Mouse (Mus musculus): ENCODE results near the gene As3mt.
A peak's percentile ranks its signal among the peaks of the same experiment; 100 is the strongest.

As3mt gene

DNA sequence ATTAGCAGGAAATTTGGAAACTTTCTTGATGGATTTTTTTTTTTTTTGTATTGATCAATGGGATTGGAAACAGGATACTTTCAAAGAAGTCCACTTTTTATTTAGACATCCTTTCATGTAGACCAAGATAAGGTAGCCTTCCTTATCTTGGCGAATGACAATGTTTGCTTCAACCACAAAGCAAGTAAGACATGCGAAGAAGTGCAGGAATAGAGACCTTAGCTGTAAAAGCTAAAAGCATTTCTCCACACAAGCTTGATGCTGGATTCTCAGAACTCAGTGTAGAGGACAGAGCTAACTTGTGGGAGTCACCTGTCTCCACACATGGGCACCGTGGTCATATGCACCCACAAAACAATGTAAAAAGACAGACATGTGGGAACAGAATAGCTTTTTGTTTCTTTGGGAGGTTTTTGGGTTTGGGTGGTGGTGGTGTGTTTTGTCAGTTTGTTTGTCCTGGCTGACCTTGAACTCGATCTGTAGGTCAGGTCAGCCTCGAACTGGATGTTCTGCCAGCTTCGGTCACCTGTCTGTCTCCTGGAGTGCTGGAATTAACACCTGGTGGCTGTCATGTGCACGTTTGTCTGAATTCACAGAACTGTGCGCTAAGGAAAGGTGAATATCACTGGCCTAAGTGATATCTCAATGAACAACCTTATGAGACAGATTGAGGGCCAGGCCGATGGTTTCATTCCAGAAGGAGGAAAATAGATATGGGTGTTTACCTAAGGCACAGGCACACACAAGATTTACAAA lies 540 bp upstream of the As3mt start:
- no peak for TF ChIP-seq POU5F1 (IDR thresholded peaks at IDR 0.05; ENCODE audit: borderline replicate concordance, low read length)
- TF ChIP-seq CTCF (conservative IDR thresholded peaks at IDR 0.05; ENCODE audit: low read length), result no peak
- TF ChIP-seq NANOG (IDR thresholded peaks at IDR 0.05; ENCODE audit: borderline replicate concordance, low read length), result no peak
- Histone ChIP-seq H3K9me3 (ENCODE audit: low read length) (no peaks in the 10 kb centered on the region), H3K27me3 (ENCODE audit: insufficient read depth, low read length) (peaks cover 9% of the 10 kb centered on the region), H3K36me3 (ENCODE audit: insufficient read depth, low read length) (peaks cover 12% of the 10 kb centered on the region; the same call in 1 of the 2 replicates), H3K4me3 (replicated peaks; ENCODE audit: low read length) (peak overlapping the region; percentile 76), H3K4me1 (replicated peaks; ENCODE audit: low read depth, low read length) (peaks cover 24% of the 10 kb centered on the region)

DNA sequence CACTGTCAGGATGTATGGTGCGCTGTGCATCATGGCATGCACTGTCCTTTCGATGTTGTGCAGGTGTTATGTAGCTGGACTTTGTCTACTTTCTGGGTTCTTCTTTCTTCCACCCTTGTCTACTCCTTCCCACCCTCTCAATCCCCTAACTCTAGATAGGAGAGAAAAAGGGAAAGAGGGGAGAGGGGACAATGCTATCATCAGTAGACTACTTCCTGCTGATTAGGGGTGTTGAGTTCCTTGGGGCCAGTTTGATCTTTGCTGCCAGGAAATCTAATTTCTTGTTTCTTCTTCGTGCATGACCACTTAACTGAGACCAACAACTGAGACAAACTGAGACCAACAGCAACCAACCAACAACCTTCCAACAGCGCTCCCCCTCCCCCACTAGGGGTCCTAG lies 3.4 kb downstream of the As3mt start:
- Histone ChIP-seq H3K27me3 (ENCODE audit: insufficient read depth, low read length) (no peaks in the 10 kb centered on the region), H3K36me3 (ENCODE audit: insufficient read depth, low read length) (peaks cover 12% of the 10 kb centered on the region; the same call in 1 of the 2 replicates), H3K4me3 (replicated peaks; ENCODE audit: low read length) (no peak overlapping the region), H3K9me3 (ENCODE audit: low read length) (no peaks in the 10 kb centered on the region), H3K4me1 (replicated peaks; ENCODE audit: low read depth, low read length) (peaks cover 30% of the 10 kb centered on the region)
- TF ChIP-seq CTCF (conservative IDR thresholded peaks at IDR 0.05; ENCODE audit: low read length) (no peak), NANOG (IDR thresholded peaks at IDR 0.05; ENCODE audit: borderline replicate concordance, low read length) (no peak), POU5F1 (IDR thresholded peaks at IDR 0.05; ENCODE audit: borderline replicate concordance, low read length) (no peak)

DNA sequence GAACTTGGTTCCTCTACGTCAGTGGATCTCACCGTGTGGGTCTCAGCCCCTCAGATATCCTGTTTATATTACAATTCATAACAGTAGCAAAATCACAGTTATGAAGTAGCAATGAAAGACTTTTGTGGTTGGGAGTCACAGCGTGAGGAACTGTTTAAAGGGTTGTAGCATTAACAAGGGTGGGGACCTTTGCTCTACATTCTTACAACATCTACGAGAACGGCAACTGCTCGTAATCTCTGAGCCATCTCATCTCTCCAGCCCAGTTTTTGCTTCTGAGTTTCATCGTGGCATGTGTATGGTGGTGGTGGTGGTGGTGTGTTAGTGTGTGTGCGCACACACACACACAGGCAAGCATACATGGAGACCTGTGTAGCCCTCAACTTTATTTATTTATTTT lies 7.0 kb downstream of the As3mt start:
- H3K9me3 ChIP-seq (ENCODE audit: low read length), result peaks cover 5% of the 10 kb centered on the region
- TF ChIP-seq POU5F1 (IDR thresholded peaks at IDR 0.05; ENCODE audit: borderline replicate concordance, low read length) (no peak), NANOG (IDR thresholded peaks at IDR 0.05; ENCODE audit: borderline replicate concordance, low read length) (no peak)
- no peak overlapping the region for H3K4me3 ChIP-seq (replicated peaks; ENCODE audit: low read length)
- peaks cover 9% of the 10 kb centered on the region for H3K4me1 ChIP-seq (replicated peaks; ENCODE audit: low read depth, low read length)
- H3K27me3 ChIP-seq (ENCODE audit: insufficient read depth, low read length), result no peaks in the 10 kb centered on the region
- peaks cover 19% of the 10 kb centered on the region for H3K36me3 ChIP-seq (ENCODE audit: insufficient read depth, low read length)

DNA sequence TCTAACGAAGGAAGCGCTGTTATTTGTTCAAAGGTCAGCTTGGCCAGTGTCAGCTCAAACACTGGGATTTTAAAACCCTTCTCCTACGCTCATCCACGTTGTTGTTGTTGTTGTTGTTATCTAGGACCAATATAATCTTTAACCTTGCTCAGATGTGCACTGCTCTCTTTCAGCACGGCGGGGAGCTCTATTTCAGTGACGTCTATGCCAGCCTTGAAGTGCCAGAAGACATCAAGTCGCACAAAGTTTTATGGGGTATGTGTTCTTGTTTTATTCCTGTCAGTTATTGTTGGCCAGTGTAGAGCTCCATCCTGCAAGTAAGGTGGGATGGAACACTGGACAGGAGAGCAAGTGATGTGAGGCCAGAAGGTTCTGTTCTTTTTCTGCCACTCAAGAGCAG lies 7.8 kb downstream of the As3mt start:
- peaks cover 9% of the 10 kb centered on the region for H3K4me1 ChIP-seq (replicated peaks; ENCODE audit: low read depth, low read length)
- TF ChIP-seq POU5F1 (IDR thresholded peaks at IDR 0.05; ENCODE audit: borderline replicate concordance, low read length) (no peak), NANOG (IDR thresholded peaks at IDR 0.05; ENCODE audit: borderline replicate concordance, low read length) (no peak), CTCF (conservative IDR thresholded peaks at IDR 0.05; ENCODE audit: low read length) (no peak)
- no peaks in the 10 kb centered on the region for H3K27me3 ChIP-seq (ENCODE audit: insufficient read depth, low read length)
- H3K9me3 ChIP-seq (ENCODE audit: low read length), result peaks cover 5% of the 10 kb centered on the region
- peaks cover 20% of the 10 kb centered on the region for H3K36me3 ChIP-seq (ENCODE audit: insufficient read depth, low read length)
- H3K4me3 ChIP-seq (replicated peaks; ENCODE audit: low read length), result no peak overlapping the region

DNA sequence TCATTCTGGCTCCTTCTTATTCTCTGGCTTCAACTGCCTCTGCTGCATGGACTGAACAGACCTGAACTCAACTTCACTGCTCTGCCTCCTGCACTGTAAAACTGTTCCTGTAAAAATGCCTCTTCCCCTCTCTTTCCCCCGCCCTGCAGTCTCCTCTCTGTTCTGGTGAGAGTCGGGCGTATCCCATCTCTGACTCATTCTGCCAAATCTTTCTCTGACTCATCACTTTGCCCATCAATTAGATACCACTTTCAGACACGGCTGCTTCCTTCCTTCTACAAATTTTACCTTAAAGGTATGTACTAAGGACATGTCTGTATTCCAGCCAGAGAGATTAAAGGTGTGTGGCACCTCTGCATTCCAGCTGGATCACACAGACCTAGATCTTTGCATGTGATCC lies 10.9 kb downstream of the As3mt start:
- peaks cover 5% of the 10 kb centered on the region for H3K9me3 ChIP-seq (ENCODE audit: low read length)
- H3K4me3 ChIP-seq (replicated peaks; ENCODE audit: low read length), result no peak overlapping the region
- no peaks in the 10 kb centered on the region for H3K4me1 ChIP-seq (replicated peaks; ENCODE audit: low read depth, low read length)
- peaks cover 25% of the 10 kb centered on the region for H3K36me3 ChIP-seq (ENCODE audit: insufficient read depth, low read length)
- no peak for TF ChIP-seq NANOG (IDR thresholded peaks at IDR 0.05; ENCODE audit: borderline replicate concordance, low read length)
- TF ChIP-seq POU5F1 (IDR thresholded peaks at IDR 0.05; ENCODE audit: borderline replicate concordance, low read length), result no peak
- no peak for TF ChIP-seq CTCF (conservative IDR thresholded peaks at IDR 0.05; ENCODE audit: low read length)
- H3K27me3 ChIP-seq (ENCODE audit: insufficient read depth, low read length), result no peaks in the 10 kb centered on the region

DNA sequence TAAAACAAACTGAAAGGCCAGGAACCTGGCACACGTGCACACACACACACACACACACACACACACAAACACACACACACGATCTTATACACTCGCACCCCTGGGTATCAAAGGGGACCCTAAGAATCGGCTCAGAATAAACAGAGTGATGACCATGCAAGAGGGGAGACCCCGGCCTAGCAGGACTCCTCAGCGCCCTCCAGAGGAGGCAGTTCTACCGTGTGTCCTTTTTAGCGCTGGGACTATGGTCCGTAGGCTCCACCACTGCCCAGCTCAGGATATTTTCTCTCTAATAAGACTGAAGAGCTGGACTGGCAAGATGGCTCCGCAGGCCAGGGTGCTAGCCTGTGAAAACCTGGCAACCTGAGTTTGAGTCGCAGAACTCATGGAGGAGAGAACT lies 17.2 kb downstream of the As3mt start:
- Histone ChIP-seq H3K9me3 (ENCODE audit: low read length) (no peaks in the 10 kb centered on the region), H3K27me3 (ENCODE audit: insufficient read depth, low read length) (no peaks in the 10 kb centered on the region), H3K36me3 (ENCODE audit: insufficient read depth, low read length) (peaks cover 29% of the 10 kb centered on the region), H3K4me3 (replicated peaks; ENCODE audit: low read length) (peak overlapping the region; percentile 61), H3K4me1 (replicated peaks; ENCODE audit: low read depth, low read length) (peaks cover 13% of the 10 kb centered on the region)
- TF ChIP-seq CTCF (conservative IDR thresholded peaks at IDR 0.05; ENCODE audit: low read length) (peak; percentile 46), NANOG (IDR thresholded peaks at IDR 0.05; ENCODE audit: borderline replicate concordance, low read length) (no peak)

DNA sequence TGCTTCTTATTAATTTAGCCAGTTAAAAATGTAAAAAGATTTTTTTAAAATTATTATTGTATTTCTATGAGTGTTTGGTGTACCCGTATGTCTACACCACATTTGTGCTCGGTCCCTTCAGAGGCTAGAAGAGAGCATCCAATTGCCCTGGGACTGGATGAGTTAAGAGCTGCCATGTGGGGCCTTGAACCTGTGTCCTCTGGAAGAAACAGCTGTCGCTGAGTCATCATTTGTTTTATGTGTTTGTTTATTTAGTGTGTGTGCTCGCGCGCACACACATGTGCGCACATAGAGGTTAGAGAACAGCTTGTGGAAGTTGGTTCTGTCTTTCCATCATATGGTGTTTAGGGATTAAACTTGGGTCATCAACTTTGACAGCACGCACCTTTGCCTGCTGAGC lies 18.9 kb downstream of the As3mt start:
- no peak for TF ChIP-seq CTCF (conservative IDR thresholded peaks at IDR 0.05; ENCODE audit: low read length)
- TF ChIP-seq NANOG (IDR thresholded peaks at IDR 0.05; ENCODE audit: borderline replicate concordance, low read length), result no peak
- no peak for TF ChIP-seq POU5F1 (IDR thresholded peaks at IDR 0.05; ENCODE audit: borderline replicate concordance, low read length)
- H3K4me3 ChIP-seq (replicated peaks; ENCODE audit: low read length), result no peak overlapping the region
- no peaks in the 10 kb centered on the region for H3K9me3 ChIP-seq (ENCODE audit: low read length)
- peaks cover 13% of the 10 kb centered on the region for H3K4me1 ChIP-seq (replicated peaks; ENCODE audit: low read depth, low read length)
- peaks cover 23% of the 10 kb centered on the region for H3K36me3 ChIP-seq (ENCODE audit: insufficient read depth, low read length)
- H3K27me3 ChIP-seq (ENCODE audit: insufficient read depth, low read length), result no peaks in the 10 kb centered on the region

DNA sequence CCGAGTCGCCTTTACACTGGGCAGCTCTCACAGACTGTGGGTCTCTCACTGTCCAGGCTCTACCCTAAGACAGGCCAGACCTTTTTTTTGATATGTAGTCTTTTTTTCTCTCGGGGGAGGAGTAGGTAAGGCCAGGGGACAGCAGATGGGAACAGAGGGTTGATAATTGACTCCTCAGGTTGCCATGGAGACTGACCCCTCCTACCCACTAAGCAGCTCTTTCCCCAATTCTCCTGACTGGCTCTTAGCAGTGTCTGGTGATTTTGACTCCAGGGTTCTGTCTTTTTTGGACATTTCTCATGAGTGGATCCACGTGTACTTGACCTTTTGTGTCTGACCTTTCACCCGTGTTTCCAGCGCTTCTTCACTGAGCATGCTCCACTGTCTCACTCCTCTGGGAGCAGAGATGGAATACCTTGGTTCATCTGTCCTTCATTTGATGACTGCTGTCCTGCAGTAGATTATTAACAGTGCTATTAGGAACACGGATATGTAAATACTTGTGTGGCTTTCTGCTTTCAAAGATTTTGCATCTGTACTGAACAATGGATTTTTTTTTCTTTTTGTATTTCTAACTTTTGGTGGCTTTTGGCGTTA lies 20.0 kb downstream of the As3mt start:
- Histone ChIP-seq H3K9me3 (ENCODE audit: low read length) (no peaks in the 10 kb centered on the region), H3K36me3 (ENCODE audit: insufficient read depth, low read length) (peaks cover 16% of the 10 kb centered on the region), H3K4me3 (replicated peaks; ENCODE audit: low read length) (no peak overlapping the region), H3K4me1 (replicated peaks; ENCODE audit: low read depth, low read length) (peaks cover 13% of the 10 kb centered on the region), H3K27me3 (ENCODE audit: insufficient read depth, low read length) (no peaks in the 10 kb centered on the region)
- TF ChIP-seq CTCF (conservative IDR thresholded peaks at IDR 0.05; ENCODE audit: low read length) (no peak), NANOG (IDR thresholded peaks at IDR 0.05; ENCODE audit: borderline replicate concordance, low read length) (no peak), POU5F1 (IDR thresholded peaks at IDR 0.05; ENCODE audit: borderline replicate concordance, low read length) (no peak)
